Mouse (Mus musculus) hindbrain, embryonic 16.5 days (tissue): Measurements from ENCODE around the gene Eefsec. TPM values are rescaled to one million over a fixed set of nuclear protein-coding genes. Genes with fewer than 3 reads are reported as not detected.

Source experiments
- ATAC-seq: fragments of 200-750 bp; cut with Nextera tagmentation; 2 replicates; pipeline ENCODE4 v1.8.0; 2017; ENCODE audit warnings: moderate TSS enrichment, moderate library complexity
- H3K27ac ChIP-seq: fragments of 300-500 bp; sonication (generic); 2 replicates; pipeline ENCODE4 v1.5.1; 2014; ENCODE audit warnings: low read depth, mild to moderate bottlenecking, control low read depth, low read length, moderate library complexity
- H3K27me3 ChIP-seq: fragments of 300-500 bp; sonication (generic); replicated peaks from 2 replicates; pipeline ENCODE4 v1.6.1; 2014; ENCODE audit warnings: low read length; ENCODE audit not compliant: control insufficient read depth, insufficient read depth
- H3K36me3 ChIP-seq: fragments of 300-500 bp; sonication (generic); 2 replicates; pipeline ENCODE4 v1.6.1; 2014; ENCODE audit warnings: mild to moderate bottlenecking, low read length, moderate library complexity, mixed read lengths; ENCODE audit not compliant: control insufficient read depth, insufficient read depth
- H3K4me1 ChIP-seq: fragments of 300-500 bp; sonication (generic); 2 replicates; pipeline ENCODE4 v1.6.1; 2014; ENCODE audit warnings: low read depth, low read length; ENCODE audit not compliant: control insufficient read depth, insufficient read depth
- H3K4me2 ChIP-seq: fragments of 300-500 bp; sonication (generic); 2 replicates; pipeline ENCODE4 v1.6.1; 2014; ENCODE audit warnings: mild to moderate bottlenecking, low read length, control low read depth, moderate library complexity
- H3K4me3 ChIP-seq: fragments of 300-500 bp; sonication (generic); 2 replicates; pipeline ENCODE4 v1.5.1; 2014; ENCODE audit warnings: mild to moderate bottlenecking, low read length, control low read depth, moderate library complexity
- H3K9ac ChIP-seq: fragments of 300-500 bp; sonication (generic); 2 replicates; pipeline ENCODE4 v1.6.1; 2014; ENCODE audit warnings: low read depth, mild to moderate bottlenecking, control low read depth, low read length, moderate library complexity
- H3K9me3 ChIP-seq: fragments of 300-500 bp; sonication (generic); 2 replicates; pipeline ENCODE4 v1.6.1; 2014; ENCODE audit warnings: mild to moderate bottlenecking, low read length, moderate library complexity; ENCODE audit not compliant: control insufficient read depth
- WGBS: fragments of 180-500 bp; shearing (Covaris S2); extraction: QIAGEN DNeasy Blood & Tissue Kit; methylation state at CpG from one replicate; pipeline ENCODE4 v1.1.7; 2014; 5-methylcytosine and 5-hydroxymethylcytosine counted together
- polyA plus RNA-seq: library from polyadenylated mRNA; unstranded; fragments of >200 nt; fragmentation: Nextera tagmentation; extraction: Ambion mirVana; gene quantifications from 2 replicates; pipeline ENCODE4 v1.2.1, GENCODE M21; 2015

Gene Eefsec
- polyA plus RNA-seq, 1 experiment from 2014 or later, result 24.4 TPM

- no peak overlapping the region for H3K4me3 ChIP-seq
- H3K9ac ChIP-seq, result no peak overlapping the region
- H3K27me3 ChIP-seq, result no peaks in the 10 kb centered on the region
- H3K36me3 ChIP-seq, result no peaks in the 10 kb centered on the region
- H3K27ac ChIP-seq, result peak overlapping the region; percentile 72
- ATAC-seq, result peak; percentile 80; the same call in 1 of the 2 replicates
- H3K4me2 ChIP-seq, result no peak overlapping the region
- H3K9me3 ChIP-seq, result no peaks in the 10 kb centered on the region
- 26% methylated on average over 8 of the region's 8 CpGs for WGBS
- peaks cover 10% of the 10 kb centered on the region for H3K4me1 ChIP-seq
These were observed 58.3 kb downstream of the Eefsec start for GRCm38 (mm10) chr6:88387836-88388724.

GRCm38 (mm10) chr6:88384420-88385053 is 61.8 kb downstream of the Eefsec start:
- no peak overlapping the region for H3K4me3 ChIP-seq
- no peak overlapping the region for H3K4me2 ChIP-seq
- H3K9me3 ChIP-seq, result no peaks in the 10 kb centered on the region
- no peak overlapping the region for H3K27ac ChIP-seq
- ATAC-seq, result no peak
- H3K27me3 ChIP-seq, result no peaks in the 10 kb centered on the region
- no peaks in the 10 kb centered on the region for H3K36me3 ChIP-seq
- 63% methylated on average over 8 of the region's 8 CpGs for WGBS
- H3K9ac ChIP-seq, result no peak overlapping the region
- H3K4me1 ChIP-seq, result peaks cover 12% of the 10 kb centered on the region

- no peak for ATAC-seq
- Histone ChIP-seq H3K4me3 (no peak overlapping the region), H3K36me3 (no peaks in the 10 kb centered on the region), H3K27me3 (no peaks in the 10 kb centered on the region), H3K27ac (no peak overlapping the region), H3K9me3 (no peaks in the 10 kb centered on the region), H3K4me2 (no peak overlapping the region), H3K4me1 (peaks cover 11% of the 10 kb centered on the region), H3K9ac (no peak overlapping the region)
These were observed 62.6 kb downstream of the Eefsec start for GRCm38 (mm10) chr6:88383734-88384133.

- peaks cover 3% of the 10 kb centered on the region; the same call in 1 of the 2 replicates for H3K4me1 ChIP-seq
- ATAC-seq, result no peak
- H3K36me3 ChIP-seq, result no peaks in the 10 kb centered on the region
- no peak overlapping the region for H3K4me2 ChIP-seq
- H3K27ac ChIP-seq, result no peak overlapping the region
- H3K4me3 ChIP-seq, result no peak overlapping the region
- 34% methylated on average over 3 of the region's 3 CpGs for WGBS
- no peak overlapping the region for H3K9ac ChIP-seq
- H3K27me3 ChIP-seq, result no peaks in the 10 kb centered on the region
- H3K9me3 ChIP-seq, result no peaks in the 10 kb centered on the region
These were observed 66.6 kb downstream of the Eefsec start for GRCm38 (mm10) chr6:88379756-88380155.

- Histone ChIP-seq H3K4me1 (peaks cover 3% of the 10 kb centered on the region; the same call in 1 of the 2 replicates), H3K9ac (no peak overlapping the region), H3K27me3 (no peaks in the 10 kb centered on the region), H3K4me2 (no peak overlapping the region), H3K36me3 (no peaks in the 10 kb centered on the region), H3K9me3 (no peaks in the 10 kb centered on the region), H3K4me3 (no peak overlapping the region), H3K27ac (no peak overlapping the region)
- ATAC-seq, result no peak
- WGBS, result 95% methylated on average over 1 of the region's 1 CpGs
These were observed 67.5 kb downstream of the Eefsec start for GRCm38 (mm10) chr6:88378829-88379228.

- Histone ChIP-seq H3K9me3 (no peaks in the 10 kb centered on the region), H3K9ac (no peak overlapping the region), H3K36me3 (no peaks in the 10 kb centered on the region), H3K27me3 (no peaks in the 10 kb centered on the region), H3K4me1 (peaks cover 5% of the 10 kb centered on the region; the same call in 1 of the 2 replicates), H3K4me2 (no peak overlapping the region), H3K27ac (no peak overlapping the region), H3K4me3 (no peak overlapping the region)
- ATAC-seq, result no peak
- 56% methylated on average over 7 of the region's 7 CpGs for whole genome bisulfite sequencing
These were observed 72.1 kb downstream of the Eefsec start for GRCm38 (mm10) chr6:88374247-88374646.

- Histone ChIP-seq H3K36me3 (no peaks in the 10 kb centered on the region), H3K4me3 (no peak overlapping the region), H3K9me3 (no peaks in the 10 kb centered on the region), H3K4me2 (no peak overlapping the region), H3K27ac (no peak overlapping the region), H3K27me3 (no peaks in the 10 kb centered on the region), H3K9ac (no peak overlapping the region), H3K4me1 (peaks cover 5% of the 10 kb centered on the region; the same call in 1 of the 2 replicates)
- 47% methylated on average over 8 of the region's 8 CpGs for WGBS
- ATAC-seq, result 0 out of 2 replicates have a peak, but pooled peaks have one; percentile 48
These were observed 76.3 kb downstream of the Eefsec start for GRCm38 (mm10) chr6:88369851-88370635.

GRCm38 (mm10) chr6:88363475-88364012 is 82.8 kb downstream of the Eefsec start:
- 81% methylated on average over 1 of the region's 1 CpGs for WGBS
- Histone ChIP-seq H3K27me3 (no peaks in the 10 kb centered on the region), H3K9me3 (no peaks in the 10 kb centered on the region), H3K9ac (no peak overlapping the region), H3K4me1 (no peaks in the 10 kb centered on the region), H3K36me3 (no peaks in the 10 kb centered on the region), H3K4me3 (no peak overlapping the region), H3K4me2 (no peak overlapping the region), H3K27ac (no peak overlapping the region)
- no peak for ATAC-seq
